Mouse (Mus musculus) forebrain, embryonic 11.5 days (tissue): ENCODE data around the gene Bnc2. TPM values are rescaled to one million over a fixed set of nuclear protein-coding genes. Genes with fewer than 3 reads are reported as not detected.

ENCODE experiments used
- ATAC-seq: fragments of 200-750 bp; cut with Nextera tagmentation; replicated peaks from 2 replicates; pipeline ENCODE4 v1.8.0; 2017; ENCODE audit warnings: moderate TSS enrichment; ENCODE audit not compliant: low FRiP score
- DNase-seq: peaks from one replicate; pipeline ENCODE4 v3.0.0-alpha.2; 2017; ENCODE audit warnings: low spot score
- H3K27ac ChIP-seq: fragments of 300-500 bp; sonication (generic); 2 replicates; pipeline ENCODE4 v1.5.1; 2014; ENCODE audit warnings: low read depth, low read length
- H3K27me3 ChIP-seq: fragments of 300-500 bp; sonication (generic); 2 replicates; pipeline ENCODE4 v1.6.1; 2014; ENCODE audit warnings: mild to moderate bottlenecking, low read length, mixed read lengths; ENCODE audit not compliant: control insufficient read depth, insufficient read depth
- H3K36me3 ChIP-seq: fragments of 300-500 bp; sonication (generic); 2 replicates; pipeline ENCODE4 v1.6.1; 2014; ENCODE audit warnings: mild to moderate bottlenecking, low read length, moderate library complexity, mixed read lengths; ENCODE audit not compliant: control insufficient read depth, insufficient read depth
- H3K4me1 ChIP-seq: fragments of 300-500 bp; sonication (generic); replicated peaks from 2 replicates; pipeline ENCODE4 v1.6.1; 2014; ENCODE audit warnings: low read length, mixed read lengths; ENCODE audit not compliant: control insufficient read depth, insufficient read depth
- H3K4me2 ChIP-seq: fragments of 300-500 bp; sonication (generic); 2 replicates; pipeline ENCODE4 v1.6.1; 2014; ENCODE audit warnings: low read depth, mild to moderate bottlenecking, low read length, moderate library complexity, mixed read lengths; ENCODE audit not compliant: severe bottlenecking
- H3K4me3 ChIP-seq: fragments of 300-500 bp; sonication (generic); 2 replicates; pipeline ENCODE4 v1.5.1; 2014; ENCODE audit warnings: low read depth, low read length
- H3K9ac ChIP-seq: fragments of 300-500 bp; sonication (generic); 2 replicates; pipeline ENCODE4 v1.6.1; 2014; ENCODE audit warnings: low read length
- H3K9me3 ChIP-seq: fragments of 300-500 bp; sonication (generic); 2 replicates; pipeline ENCODE4 v1.6.1; 2016; ENCODE audit warnings: low read length, mixed read lengths; ENCODE audit not compliant: control insufficient read depth
- WGBS: fragments of 180-500 bp; shearing (Covaris S2); extraction: QIAGEN DNeasy Blood & Tissue Kit; methylation state at CpG from one replicate; pipeline ENCODE4 v1.1.7; 2014; 5-methylcytosine and 5-hydroxymethylcytosine counted together
- polyA plus RNA-seq: library from polyadenylated mRNA; unstranded; fragments of >200 nt; fragmentation: Nextera tagmentation; extraction: Ambion mirVana; gene quantifications from 2 replicates; pipeline ENCODE4 v1.2.1, GENCODE M21; 2014

Bnc2 gene
- polyA plus RNA-seq, 1 experiment from 2014 or later = 7.5 TPM

- no peak overlapping the region for H3K4me3 ChIP-seq
- no peak overlapping the region for H3K27ac ChIP-seq
- no peak overlapping the region for H3K9ac ChIP-seq
- DNase-seq = no peak
- no peaks in the 10 kb centered on the region for H3K36me3 ChIP-seq
- H3K9me3 ChIP-seq = no peaks in the 10 kb centered on the region
- H3K4me2 ChIP-seq = no peak overlapping the region
- H3K27me3 ChIP-seq = no peaks in the 10 kb centered on the region
- ATAC-seq = no peak
- no peaks in the 10 kb centered on the region for H3K4me1 ChIP-seq
- WGBS = 46% methylated on average over 4 of the region's 4 CpGs
Observed at GRCm38 (mm10) chr4:84324371-84324770, 350.7 kb downstream of the Bnc2 start.

GRCm38 (mm10) chr4:84321598-84321997 is 353.5 kb downstream of the Bnc2 start:
- Histone ChIP-seq H3K27me3 (no peaks in the 10 kb centered on the region), H3K4me1 (no peaks in the 10 kb centered on the region), H3K36me3 (no peaks in the 10 kb centered on the region), H3K9ac (no peak overlapping the region), H3K4me2 (no peak overlapping the region), H3K27ac (no peak overlapping the region), H3K4me3 (no peak overlapping the region), H3K9me3 (no peaks in the 10 kb centered on the region)
- 60% methylated on average over 2 of the region's 2 CpGs for WGBS
- ATAC-seq (no peak), DNase-seq (no peak)

- Histone ChIP-seq H3K4me1 (no peaks in the 10 kb centered on the region), H3K27ac (no peak overlapping the region), H3K9me3 (no peaks in the 10 kb centered on the region), H3K27me3 (no peaks in the 10 kb centered on the region), H3K36me3 (no peaks in the 10 kb centered on the region), H3K9ac (no peak overlapping the region), H3K4me2 (no peak overlapping the region), H3K4me3 (no peak overlapping the region)
- no peak for DNase-seq
- 93% methylated on average over 3 of the region's 3 CpGs for WGBS
- ATAC-seq = no peak
Observed at GRCm38 (mm10) chr4:84317421-84317820, 357.7 kb downstream of the Bnc2 start.

GRCm38 (mm10) chr4:84311371-84311770 is 363.7 kb downstream of the Bnc2 start:
- no peaks in the 10 kb centered on the region for H3K27me3 ChIP-seq
- no peaks in the 10 kb centered on the region for H3K9me3 ChIP-seq
- ATAC-seq (no peak), DNase-seq (no peak)
- no peaks in the 10 kb centered on the region for H3K36me3 ChIP-seq
- no peak overlapping the region for H3K9ac ChIP-seq
- H3K4me3 ChIP-seq = no peak overlapping the region
- H3K4me2 ChIP-seq = no peak overlapping the region
- no peak overlapping the region for H3K27ac ChIP-seq
- H3K4me1 ChIP-seq = no peaks in the 10 kb centered on the region
- 85% methylated on average over 2 of the region's 2 CpGs for WGBS

- no peak overlapping the region for H3K27ac ChIP-seq
- H3K4me3 ChIP-seq = no peak overlapping the region
- H3K9me3 ChIP-seq = no peaks in the 10 kb centered on the region
- no peaks in the 10 kb centered on the region for H3K36me3 ChIP-seq
- no peaks in the 10 kb centered on the region for H3K4me1 ChIP-seq
- H3K27me3 ChIP-seq = no peaks in the 10 kb centered on the region
- ATAC-seq = no peak
- WGBS = 92% methylated on average over 3 of the region's 3 CpGs
- DNase-seq = no peak
- no peak overlapping the region for H3K4me2 ChIP-seq
- H3K9ac ChIP-seq = no peak overlapping the region
Observed at GRCm38 (mm10) chr4:84310851-84311250, 364.2 kb downstream of the Bnc2 start.

GRCm38 (mm10) chr4:84308226-84308862 is 366.7 kb downstream of the Bnc2 start:
- no peak overlapping the region for H3K4me3 ChIP-seq
- H3K27ac ChIP-seq = no peak overlapping the region
- WGBS = 56% methylated on average over 4 of the region's 4 CpGs
- DNase-seq (no peak), ATAC-seq (no peak)
- no peaks in the 10 kb centered on the region for H3K9me3 ChIP-seq
- no peaks in the 10 kb centered on the region for H3K4me1 ChIP-seq
- H3K36me3 ChIP-seq = no peaks in the 10 kb centered on the region
- no peak overlapping the region for H3K9ac ChIP-seq
- H3K4me2 ChIP-seq = no peak overlapping the region
- no peaks in the 10 kb centered on the region for H3K27me3 ChIP-seq

GRCm38 (mm10) chr4:84306928-84307606 is 368.0 kb downstream of the Bnc2 start:
- H3K27ac ChIP-seq = no peak overlapping the region
- no peaks in the 10 kb centered on the region for H3K9me3 ChIP-seq
- H3K36me3 ChIP-seq = no peaks in the 10 kb centered on the region
- H3K4me1 ChIP-seq = no peaks in the 10 kb centered on the region
- ATAC-seq (no peak), DNase-seq (no peak)
- H3K27me3 ChIP-seq = no peaks in the 10 kb centered on the region
- WGBS = 80% methylated on average over 9 of the region's 9 CpGs
- H3K4me3 ChIP-seq = no peak overlapping the region
- H3K9ac ChIP-seq = no peak overlapping the region
- H3K4me2 ChIP-seq = no peak overlapping the region

GRCm38 (mm10) chr4:84302949-84303348 is 372.1 kb downstream of the Bnc2 start:
- no peak overlapping the region for H3K4me3 ChIP-seq
- no peaks in the 10 kb centered on the region for H3K36me3 ChIP-seq
- H3K4me1 ChIP-seq = no peaks in the 10 kb centered on the region
- no peaks in the 10 kb centered on the region for H3K27me3 ChIP-seq
- no peak overlapping the region for H3K27ac ChIP-seq
- WGBS = 82% methylated on average over 3 of the region's 3 CpGs
- no peak for ATAC-seq
- no peak for DNase-seq
- no peak overlapping the region for H3K4me2 ChIP-seq
- peaks cover 3% of the 10 kb centered on the region; the same call in 1 of the 2 replicates for H3K9me3 ChIP-seq
- no peak overlapping the region for H3K9ac ChIP-seq

GRCm38 (mm10) chr4:84285153-84285552 is 389.9 kb downstream of the Bnc2 start:
- no peak for ATAC-seq
- no peak for DNase-seq
- Histone ChIP-seq H3K27ac (no peak overlapping the region), H3K4me3 (no peak overlapping the region), H3K36me3 (no peaks in the 10 kb centered on the region), H3K9me3 (no peaks in the 10 kb centered on the region), H3K4me1 (no peaks in the 10 kb centered on the region), H3K4me2 (no peak overlapping the region), H3K27me3 (peaks cover 10% of the 10 kb centered on the region), H3K9ac (no peak overlapping the region)
- WGBS = 76% methylated on average over 5 of the region's 5 CpGs
